22 mouse cellular contexts compared by ENCODE assay signal in genomic region chr4:49167030-49167429, GRCm38 (mm10).
"Had no signal": no experiment of that assay in that cellular context is flagged by ENCODE, and none has a peak within 500 bp of the region (broad histone marks: within the 10 kb centered on the region; RNA-seq: fewer than 3 reads in every experiment).

No protein-coding gene starts in this region.

- H3K9ac ChIP-seq: liver, embryonic 13.5 days; liver, embryonic 15.5 days; liver, postnatal 0 days; lung, embryonic 15.5 days; midbrain, embryonic 12.5 days; neural tube, embryonic 13.5 days; neural tube, embryonic 15.5 days; stomach, embryonic 15.5 days had no signal

- H3K4me1 ChIP-seq: liver, embryonic 13.5 days; liver, embryonic 15.5 days; lung, embryonic 15.5 days; midbrain, embryonic 10.5 days; midbrain, embryonic 12.5 days; neural tube, embryonic 15.5 days; stomach, embryonic 15.5 days had no signal

- H3K4me3 ChIP-seq: liver, embryonic 13.5 days; liver, embryonic 15.5 days; lung, embryonic 15.5 days; midbrain, embryonic 10.5 days; midbrain, embryonic 12.5 days; myocyte; neural tube, embryonic 13.5 days; neural tube, embryonic 15.5 days; stomach, embryonic 15.5 days had no signal

- H3K36me3 ChIP-seq: liver, embryonic 13.5 days; liver, embryonic 15.5 days; lung, embryonic 15.5 days; midbrain, embryonic 10.5 days; midbrain, embryonic 12.5 days; neural tube, embryonic 13.5 days; neural tube, embryonic 15.5 days; stomach, embryonic 15.5 days had no signal

- DNase-seq: liver, embryonic 13.5 days; liver, postnatal 0 days; lung, adult 2 months; lung, postnatal 14 days; lung, postnatal 4 days; midbrain, embryonic 14.5 days; right cerebral cortex, postnatal 25 days; right cerebral cortex, postnatal 4 days; thymus, adult 2 months; thymus, postnatal 25 days; thymus, postnatal 4 days had no signal

- H3K27me3 ChIP-seq: liver, embryonic 13.5 days; liver, embryonic 15.5 days; lung, embryonic 15.5 days; midbrain, embryonic 12.5 days; neural tube, embryonic 13.5 days; neural tube, embryonic 15.5 days; stomach, embryonic 15.5 days had no signal

- H3K9me3 ChIP-seq: liver, embryonic 13.5 days; liver, embryonic 15.5 days; lung, embryonic 15.5 days; midbrain, embryonic 10.5 days; midbrain, embryonic 12.5 days; neural tube, embryonic 13.5 days; neural tube, embryonic 15.5 days; stomach, embryonic 15.5 days had no signal

- ATAC-seq: liver, postnatal 0 days; lung, postnatal 0 days; midbrain, embryonic 16.5 days had no signal

- H3K4me2 ChIP-seq: liver, embryonic 13.5 days; liver, embryonic 15.5 days; lung, embryonic 15.5 days; midbrain, embryonic 12.5 days; neural tube, embryonic 13.5 days; neural tube, embryonic 15.5 days; stomach, embryonic 15.5 days had no signal

- H3K27ac ChIP-seq: liver, embryonic 13.5 days; liver, embryonic 15.5 days; lung, embryonic 15.5 days; midbrain, embryonic 10.5 days; midbrain, embryonic 12.5 days; neural tube, embryonic 13.5 days; neural tube, embryonic 15.5 days; stomach, embryonic 15.5 days; stomach, postnatal 0 days had no signal
